Mouse (Mus musculus) G1E (cell line): Measurements from ENCODE around the gene Pclo.

ENCODE experiments used
- CTCF ChIP-seq: IDR thresholded peaks from 2 replicates; pipeline ENCODE4 v1.5.1; 2012; ENCODE audit warnings: low read depth, low read length, inconsistent platforms, mixed read lengths
- GATA1 ChIP-seq: IDR thresholded peaks from 2 replicates; pipeline ENCODE4 v1.6.1; 2012; ENCODE audit warnings: borderline replicate concordance, low read length, inconsistent platforms, mixed read lengths
- GATA2 ChIP-seq: IDR thresholded peaks from 2 replicates; pipeline ENCODE4 v1.6.1; 2012; ENCODE audit warnings: low read depth, low read length, inconsistent platforms, borderline replicate concordance
- POLR2AphosphoS5 ChIP-seq: IDR thresholded peaks from 2 replicates; pipeline ENCODE4 v1.6.1; 2012; ENCODE audit warnings: low read depth, low read length, inconsistent platforms; ENCODE audit not compliant: insufficient replicate concordance
- TAL1 ChIP-seq: conservative IDR thresholded peaks from 2 replicates; pipeline ENCODE4 v1.6.1; 2012; ENCODE audit warnings: low read depth, low read length, inconsistent platforms, mixed read lengths

DNA sequence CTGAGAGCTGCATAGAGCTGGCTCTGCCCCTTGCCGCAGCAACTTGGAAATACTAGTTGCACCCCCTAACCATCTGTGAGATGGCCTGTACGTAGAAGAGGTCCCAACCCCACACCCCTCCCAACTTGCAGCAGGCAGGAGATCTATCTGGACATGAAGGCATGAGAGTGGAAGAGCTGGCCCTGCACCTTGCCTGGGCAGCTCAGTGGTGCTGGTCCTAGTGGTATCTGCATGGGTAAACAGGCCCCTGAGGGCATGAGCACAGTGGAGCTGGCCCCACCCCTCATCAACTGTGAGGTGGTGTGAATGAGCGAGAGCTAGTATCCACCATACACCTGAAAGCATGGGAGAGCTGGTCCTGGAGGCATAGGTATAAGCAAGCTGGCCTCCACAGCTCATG, 60.9 kb downstream of the Pclo start:
- TF ChIP-seq TAL1 (no peak), CTCF (no peak), POLR2AphosphoS5 (no peak), GATA1 (no peak), GATA2 (no peak)
